Mouse (Mus musculus) 3134 (cell line): ENCODE data around the gene Gm39566.

Source experiments
- DNase-seq: peaks from one replicate; pipeline ENCODE4 v3.0.0-alpha.2; 2011; ENCODE audit warnings: low spot score; ENCODE audit not compliant: insufficient read length; ENCODE audit errors: extremely low read depth

The Gm39566 gene

DNA sequence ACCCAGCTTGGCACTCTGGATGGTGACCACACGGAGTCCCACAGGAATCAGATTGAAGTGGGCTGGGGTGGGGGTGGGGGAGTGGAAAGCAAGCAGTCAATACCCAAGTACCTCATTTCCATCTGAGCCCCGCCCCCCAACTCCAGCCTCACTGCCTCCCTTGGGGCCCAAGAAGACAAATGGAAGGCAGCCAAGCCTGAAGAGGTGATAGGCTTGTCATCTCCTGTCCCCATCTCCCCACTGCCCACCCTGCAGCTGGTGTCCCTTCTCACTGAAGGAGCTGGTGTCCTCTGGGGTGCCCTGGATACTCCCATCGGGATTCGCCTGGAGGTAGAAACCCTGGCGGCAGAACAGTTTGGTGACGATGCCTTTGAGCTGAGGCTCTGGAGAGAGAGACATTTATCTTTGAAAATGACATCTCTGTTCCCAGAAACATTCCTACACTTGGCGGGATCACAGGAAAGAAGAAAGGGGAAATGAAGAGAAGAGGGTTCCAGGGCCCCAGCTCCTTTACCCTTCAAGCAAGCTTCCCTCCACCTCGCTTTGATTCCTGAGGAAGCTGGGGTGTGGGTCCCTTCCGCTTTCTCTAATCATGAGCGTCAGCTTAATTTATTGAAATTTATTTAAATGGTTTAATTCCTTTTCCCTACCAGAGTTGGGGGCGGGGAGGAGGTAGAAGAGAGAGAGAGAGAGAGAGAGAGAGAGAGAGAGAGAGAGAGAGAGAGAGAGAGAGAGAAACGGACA is 15.5 kb downstream of the Gm39566 start:
- no peak for DNase-seq

DNA sequence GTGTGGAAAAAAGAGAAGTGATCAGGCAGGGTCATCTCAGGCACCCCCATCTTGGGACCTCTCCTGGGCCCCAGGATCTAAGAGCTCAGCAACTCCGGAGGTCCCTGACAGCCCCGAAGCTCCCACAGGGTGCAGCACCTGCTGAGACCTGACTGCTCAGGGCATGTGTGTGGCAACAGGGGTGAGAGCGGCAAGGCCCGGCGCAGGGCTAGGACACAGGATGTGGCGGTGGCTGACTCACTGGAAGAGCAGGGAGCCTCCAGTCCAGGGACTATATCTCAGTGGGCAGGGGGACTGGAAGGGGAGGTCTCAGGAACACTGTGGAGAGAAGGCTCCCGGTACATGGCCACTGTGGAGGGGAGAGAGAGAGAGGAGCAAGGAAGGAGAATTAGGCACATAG is 17.2 kb downstream of the Gm39566 start:
- peak; percentile 76 for DNase-seq

DNA sequence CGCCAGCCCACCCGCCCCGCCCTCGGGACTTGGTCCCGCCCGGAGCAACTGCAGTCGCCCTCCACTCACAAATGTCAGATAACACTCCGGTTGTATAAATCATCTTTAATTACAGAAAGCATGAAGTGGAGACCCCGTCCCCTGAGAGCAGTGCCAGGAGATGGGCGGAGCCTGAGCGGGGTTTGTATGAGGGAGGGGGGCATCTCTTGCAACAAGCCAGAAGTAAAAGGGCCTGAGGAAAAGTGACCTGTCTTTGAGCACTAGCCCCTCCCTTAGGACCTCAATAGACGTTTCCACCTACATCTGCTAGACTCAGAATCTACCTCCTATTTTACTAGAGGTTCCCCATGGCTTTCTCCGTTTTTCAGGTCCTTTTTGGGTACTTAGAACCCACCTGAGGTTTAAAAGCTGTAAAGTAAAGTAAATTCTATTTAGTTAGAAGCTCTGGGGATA is 19.1 kb downstream of the Gm39566 start:
- DNase-seq, result no peak

DNA sequence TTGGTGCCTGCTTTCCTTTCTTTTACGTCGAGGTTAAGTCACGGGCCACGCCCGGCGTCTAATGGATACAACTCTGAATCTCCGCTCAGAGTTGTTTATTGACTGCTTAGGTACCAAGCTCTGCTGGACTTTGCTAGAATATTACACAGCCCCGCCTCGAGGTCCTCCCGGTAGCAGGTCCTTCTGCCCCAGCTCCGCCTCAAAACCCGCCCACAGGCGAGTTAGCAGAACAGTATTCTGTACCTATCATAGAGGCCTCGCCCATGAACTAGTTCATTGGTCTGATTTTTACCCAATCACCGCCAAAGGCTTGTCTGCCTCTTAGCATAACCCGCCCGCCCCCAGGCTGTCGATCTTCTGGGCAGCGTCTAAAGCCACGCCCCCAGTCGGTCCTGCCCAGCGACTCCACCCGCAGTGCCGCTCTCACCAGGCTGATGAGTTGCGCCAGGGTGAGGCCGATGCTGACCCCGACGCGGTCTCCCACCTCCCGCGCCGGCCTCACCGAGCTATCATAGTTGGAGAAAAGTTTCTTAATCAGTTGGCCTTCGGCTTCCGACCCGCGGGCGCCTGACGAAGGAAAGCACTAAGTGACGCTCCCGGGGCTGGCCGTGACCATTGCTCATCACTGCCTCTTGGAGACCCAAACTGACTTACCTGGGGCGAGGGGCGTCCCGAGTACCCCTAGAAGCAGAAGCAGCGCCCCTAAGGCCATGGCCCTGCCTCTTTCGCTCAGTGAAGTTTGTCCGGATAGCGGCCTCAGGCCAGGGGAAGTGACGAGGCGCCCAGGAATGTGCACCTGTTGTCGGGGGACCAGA is 19.7 kb downstream of the Gm39566 start, which contains the start of gene Chrnb1:
TSS of gene Chrnb1 (minus strand) at position 776 of the 815 bp plus-strand sequence.
- DNase-seq, result peak; percentile 94

DNA sequence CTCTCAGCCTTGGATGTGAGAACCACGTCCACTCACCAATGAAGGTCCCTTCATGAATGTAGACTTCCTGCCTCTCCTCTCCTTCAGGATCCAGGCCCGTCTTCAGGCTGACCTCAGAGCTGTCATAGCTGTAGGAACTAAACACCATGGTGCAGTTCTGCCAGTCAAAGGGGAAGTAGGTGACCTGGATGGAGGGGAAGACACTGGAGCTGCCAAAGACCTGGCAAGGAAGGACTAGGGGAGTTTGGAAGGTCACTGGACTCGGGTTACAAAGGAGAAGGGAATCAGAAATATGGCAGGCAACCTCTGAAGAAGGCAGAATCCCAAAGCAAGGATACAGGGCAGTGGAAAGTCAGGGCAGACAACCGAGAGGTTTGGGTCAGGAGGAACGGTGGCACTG is 21.7 kb downstream of the Gm39566 start:
- DNase-seq, result no peak

DNA sequence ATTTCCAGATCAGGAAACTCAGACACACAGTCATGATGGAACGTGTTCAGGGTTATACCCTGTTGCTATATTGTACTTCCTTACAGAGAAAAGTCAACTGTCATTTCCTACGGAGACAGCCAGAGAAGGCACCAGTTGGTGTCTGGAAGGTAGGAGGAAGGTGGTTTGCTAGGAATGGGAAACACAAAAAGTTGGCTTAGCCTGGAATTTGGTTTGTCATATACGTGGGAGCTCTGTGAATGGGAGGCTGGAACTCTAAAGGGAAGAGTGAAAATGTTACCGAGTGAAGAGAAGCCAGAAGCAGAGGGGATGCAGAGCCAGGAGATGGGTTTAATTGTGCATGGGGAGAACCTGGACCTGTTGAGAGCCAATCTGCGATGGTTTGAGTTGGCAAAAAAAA is 23.7 kb downstream of the Gm39566 start:
- no peak for DNase-seq

DNA sequence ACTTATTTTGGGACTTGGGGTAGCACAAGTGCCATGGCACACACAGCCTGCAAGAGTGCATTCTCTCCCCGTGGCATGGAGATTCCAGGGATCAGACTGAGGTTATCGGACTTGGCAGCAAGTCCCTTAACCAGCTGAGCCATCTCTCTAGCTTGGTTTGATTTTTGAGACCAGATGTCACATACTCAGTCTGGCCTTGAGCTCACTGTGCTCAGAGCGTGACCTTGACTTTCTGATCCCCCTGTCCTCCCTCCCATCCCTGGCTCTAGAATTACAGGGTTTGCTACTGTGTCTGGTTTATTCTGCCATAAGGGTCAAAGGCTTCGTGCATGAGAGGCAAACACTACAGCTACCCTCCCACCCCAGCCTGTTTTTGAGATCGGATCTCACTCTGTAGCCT is 25.7 kb downstream of the Gm39566 start:
- no peak for DNase-seq

DNA sequence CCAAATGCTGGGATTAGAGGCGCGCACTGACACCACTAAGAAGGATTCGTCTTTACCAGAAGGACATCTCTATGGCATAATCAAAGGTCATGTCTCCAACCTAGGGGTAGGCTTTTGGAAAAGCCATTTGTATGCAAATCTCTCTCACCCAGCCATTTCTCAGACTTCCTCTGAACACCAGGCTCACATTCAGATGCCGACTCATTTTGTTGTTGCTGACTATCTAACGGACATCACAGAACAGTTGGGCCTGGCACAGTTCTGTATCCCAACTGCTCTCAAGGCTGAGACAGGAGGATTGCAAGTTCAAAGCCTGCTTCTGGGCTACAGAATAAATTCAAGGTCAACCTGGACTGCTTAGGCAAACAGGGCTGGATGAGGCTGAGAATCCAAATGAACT is 27.8 kb downstream of the Gm39566 start:
- no peak for DNase-seq

DNA sequence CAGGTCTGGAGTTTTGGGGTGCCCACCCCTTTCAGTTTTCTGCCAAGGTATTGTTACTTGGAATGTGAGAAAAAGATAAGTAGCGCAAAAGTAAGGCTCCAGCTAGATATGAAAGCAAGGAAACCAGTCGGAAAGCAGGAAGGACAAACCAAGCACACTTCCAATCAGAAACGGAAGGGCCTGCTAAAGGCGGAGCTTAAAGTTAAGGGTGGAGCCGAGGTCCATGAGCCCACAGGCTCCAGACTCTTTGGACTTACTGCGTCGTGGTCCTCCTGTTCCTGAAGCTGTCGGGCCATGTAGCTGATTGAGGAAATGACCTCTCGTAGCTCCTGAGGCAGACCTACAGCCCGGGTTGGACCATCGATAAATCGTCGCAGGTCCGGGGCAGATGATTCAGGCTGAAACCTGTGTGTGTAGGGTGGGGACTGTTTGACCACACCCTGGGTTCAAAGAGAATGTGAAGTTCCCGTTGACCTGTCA is 30.3 kb downstream of the Gm39566 start:
- no peak for DNase-seq

DNA sequence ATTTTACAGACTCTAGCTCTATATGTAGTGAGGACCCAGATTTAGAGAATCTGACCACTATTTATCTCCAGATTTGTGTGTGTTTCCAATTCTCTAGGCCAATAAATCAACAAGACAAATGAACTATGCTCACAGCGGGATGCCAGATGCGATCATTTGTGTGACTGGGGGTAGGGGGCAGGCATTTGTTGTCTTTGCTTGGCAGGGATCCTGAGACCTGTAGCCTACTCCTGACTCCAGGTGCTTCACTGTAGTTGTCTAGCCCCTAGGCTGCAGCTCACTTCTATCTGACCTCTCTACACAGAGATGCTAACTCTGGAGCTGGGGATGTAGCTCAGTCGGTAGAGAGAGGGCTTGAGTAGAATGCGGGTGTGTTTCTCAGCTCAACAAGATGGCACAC is 33.3 kb downstream of the Gm39566 start:
- no peak for DNase-seq

DNA sequence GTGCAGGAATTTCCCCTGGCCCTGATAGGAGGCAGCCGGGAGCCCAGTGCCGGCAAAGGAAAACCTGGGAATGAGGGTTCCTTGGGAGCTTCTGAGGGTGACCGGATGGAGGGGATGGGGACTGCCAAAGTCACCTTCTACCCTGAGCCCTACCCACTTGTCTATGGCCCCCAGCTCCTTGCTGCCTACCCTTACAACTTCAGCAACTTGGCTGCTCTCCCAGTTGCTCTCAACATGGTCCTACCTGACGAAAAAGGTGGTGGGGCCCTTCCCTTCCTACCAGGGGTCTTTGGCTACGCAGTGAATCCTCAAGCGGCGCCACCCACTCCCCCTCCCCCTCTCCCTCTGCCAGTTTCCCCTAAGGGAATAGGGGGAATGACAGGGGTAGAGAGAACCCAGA is 36.1 kb downstream of the Gm39566 start:
- DNase-seq, result no peak

DNA sequence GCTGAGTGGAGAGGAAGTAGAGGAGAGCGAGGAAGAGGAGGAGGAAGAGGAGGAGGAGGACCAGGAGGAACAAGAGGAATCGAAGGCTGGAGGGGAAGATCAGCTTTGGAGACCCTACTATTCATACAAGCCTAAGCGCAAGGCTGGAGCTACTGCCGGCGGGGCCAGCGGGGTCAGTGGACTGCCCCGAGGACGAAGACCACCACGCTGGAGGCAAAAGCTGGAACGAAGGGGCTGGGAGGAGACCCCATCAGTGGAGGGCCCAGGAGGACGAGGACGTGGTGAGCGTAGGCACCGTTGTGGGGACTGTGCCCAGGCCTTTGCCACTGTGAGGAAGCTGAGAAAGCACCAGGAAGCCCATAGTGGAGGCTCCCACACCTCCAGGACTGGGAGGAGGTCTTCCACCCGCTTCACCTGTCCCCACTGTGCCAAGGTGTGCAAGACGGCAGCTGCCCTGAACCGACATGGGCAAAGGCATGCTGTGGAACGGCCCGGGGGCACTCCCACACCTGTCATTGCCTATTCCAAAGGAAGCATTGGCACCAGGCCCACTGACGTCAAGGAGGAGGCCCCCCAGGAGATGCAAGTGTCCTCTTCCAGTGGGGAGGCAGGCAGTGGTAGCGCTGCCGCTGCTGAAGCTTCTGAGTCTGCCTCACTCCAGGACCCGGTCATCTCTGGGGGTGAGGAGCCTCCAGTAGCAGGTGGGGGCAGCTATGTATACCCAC is 36.7 kb downstream of the Gm39566 start:
- DNase-seq, result no peak

DNA sequence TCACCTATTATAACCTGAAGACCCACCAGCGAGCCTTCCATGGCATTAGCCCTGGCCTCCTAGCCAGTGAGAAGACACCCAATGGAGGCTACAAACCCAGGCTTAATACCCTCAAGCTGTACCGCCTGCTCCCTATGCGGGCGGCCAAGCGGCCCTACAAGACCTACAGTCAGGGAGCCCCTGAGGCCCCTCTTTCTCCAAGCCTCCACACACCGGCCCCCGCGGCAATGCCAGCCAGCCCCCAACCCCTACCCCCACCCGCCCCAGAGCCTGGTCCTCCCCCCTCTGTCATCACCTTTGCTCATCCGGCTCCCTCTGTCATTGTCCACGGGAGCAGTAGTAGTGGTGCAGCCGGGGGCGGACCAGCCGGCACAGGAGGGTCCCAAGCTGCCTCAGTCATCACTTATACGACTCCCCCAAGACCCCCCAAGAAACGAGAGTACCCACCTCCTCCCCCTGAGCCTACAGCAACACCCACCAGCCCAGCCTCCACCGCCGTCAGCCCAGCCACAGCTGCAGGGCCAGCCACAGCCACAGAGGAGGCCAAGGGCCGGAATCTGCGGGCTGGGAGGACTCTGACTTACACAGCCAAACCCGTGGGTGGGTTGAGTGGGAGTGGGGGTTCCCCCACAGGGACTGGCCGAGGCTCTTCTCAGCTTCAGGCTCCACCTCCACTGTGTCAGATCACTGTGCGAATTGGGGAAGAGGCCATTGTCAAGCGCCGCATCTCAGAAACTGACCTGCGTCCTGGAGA is 37.4 kb downstream of the Gm39566 start:
- DNase-seq, result no peak

DNA sequence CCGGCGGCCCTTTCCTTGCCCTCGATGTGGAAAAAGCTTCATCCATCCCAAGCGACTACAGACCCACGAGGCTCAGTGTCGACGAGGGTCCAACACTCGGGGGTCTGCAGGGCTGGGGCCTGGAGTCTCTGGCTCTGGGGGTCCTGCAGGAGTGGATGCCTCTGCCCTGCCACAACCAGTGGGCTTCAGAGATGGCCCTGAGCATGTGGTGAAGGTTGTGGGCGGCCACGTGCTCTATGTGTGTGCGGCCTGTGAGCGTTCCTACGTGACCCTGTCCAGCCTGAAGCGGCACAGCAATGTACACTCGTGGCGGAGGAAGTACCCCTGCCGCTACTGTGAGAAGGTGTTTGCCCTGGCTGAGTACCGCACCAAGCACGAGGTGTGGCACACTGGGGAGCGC is 38.6 kb downstream of the Gm39566 start:
- no peak for DNase-seq

DNA sequence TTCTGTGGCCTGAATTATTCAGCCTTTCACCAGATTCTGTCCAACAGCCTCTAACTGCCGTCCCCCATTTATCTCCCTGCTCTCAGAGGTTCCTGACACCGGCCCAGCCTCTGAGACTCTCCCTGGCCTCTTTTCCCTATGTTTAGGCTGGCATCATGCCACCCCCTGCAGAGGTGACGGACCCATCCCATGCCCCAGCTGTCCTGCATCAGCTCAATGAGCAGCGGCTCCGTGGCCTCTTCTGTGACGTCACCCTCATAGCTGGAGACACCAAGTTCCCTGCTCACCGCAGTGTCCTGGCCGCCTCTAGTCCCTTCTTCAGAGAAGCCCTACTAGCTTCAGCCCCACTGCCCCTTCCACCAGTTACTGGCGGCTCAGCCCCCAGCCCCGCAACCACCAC is 39.4 kb downstream of the Gm39566 start:
- DNase-seq, result no peak

DNA sequence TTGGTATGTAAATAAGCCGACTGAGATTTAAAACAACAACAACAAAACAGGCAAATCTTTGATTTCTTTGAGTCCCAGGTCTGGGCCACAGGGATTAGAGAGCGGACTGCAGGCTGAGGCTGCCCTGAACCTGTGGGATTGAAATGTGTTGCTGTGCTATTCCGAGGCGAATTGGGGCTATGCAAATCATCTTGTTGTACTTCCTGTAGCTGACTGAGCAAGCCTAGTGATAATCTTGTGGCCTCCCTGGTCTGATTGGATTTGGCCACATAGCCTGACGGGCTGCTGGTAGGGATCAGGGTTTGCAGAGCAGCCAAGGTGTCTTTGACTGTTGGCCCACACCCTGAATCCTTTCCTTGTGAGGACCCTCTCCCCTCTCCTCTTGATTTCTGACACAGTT is 40.1 kb downstream of the Gm39566 start:
- DNase-seq, result no peak

DNA sequence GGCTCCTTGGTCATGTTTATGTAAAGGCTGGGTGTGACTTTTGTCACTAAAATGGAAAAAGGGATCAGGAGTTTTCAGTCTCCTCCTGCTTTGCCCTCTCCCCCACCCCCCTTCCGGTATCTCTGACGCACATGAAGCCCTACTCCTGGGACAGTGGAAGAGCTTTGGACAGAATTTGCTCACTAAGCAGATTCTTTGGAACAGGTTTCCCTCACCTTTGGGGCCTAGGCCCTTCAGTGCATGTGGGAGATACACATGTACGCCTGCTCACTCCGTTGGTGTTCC is 47.5 kb downstream of the Gm39566 start:
- DNase-seq, result no peak

DNA sequence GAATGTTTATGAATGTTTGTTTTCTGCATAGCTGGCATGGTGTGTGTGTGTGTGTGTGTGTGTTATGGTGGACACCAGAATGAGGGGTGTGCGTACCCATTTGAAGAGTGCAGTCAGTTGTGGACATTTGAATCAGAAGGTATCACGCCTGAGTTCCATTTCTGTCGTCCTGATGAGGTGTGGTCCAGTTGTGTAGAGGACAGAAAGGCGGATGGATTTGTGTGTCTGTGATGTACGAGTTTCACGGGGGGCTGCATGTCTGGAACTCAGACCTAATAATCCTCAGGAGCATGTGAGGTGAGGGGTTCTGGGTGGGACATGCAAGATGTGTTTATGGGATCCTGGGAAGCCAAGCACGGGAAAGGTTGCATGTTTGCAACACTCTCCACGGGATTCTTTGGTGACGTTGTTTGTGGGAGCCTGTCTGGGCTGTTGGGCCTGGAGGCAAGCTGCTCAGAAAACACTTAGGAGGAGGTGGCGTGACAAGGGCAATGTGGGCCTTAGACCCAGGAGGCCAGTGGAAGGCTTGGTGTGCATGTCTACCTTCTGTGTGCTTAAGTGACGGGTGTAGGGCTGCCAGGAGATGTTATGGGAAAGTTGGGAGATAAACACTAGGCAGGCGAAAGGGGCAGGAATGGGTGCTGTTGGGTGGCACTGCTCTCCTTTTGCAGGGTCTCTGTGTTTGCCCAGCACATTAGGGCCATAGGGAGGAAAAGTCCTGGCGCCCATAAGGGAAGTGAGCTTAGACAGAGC is 48.0 kb downstream of the Gm39566 start:
- no peak for DNase-seq

DNA sequence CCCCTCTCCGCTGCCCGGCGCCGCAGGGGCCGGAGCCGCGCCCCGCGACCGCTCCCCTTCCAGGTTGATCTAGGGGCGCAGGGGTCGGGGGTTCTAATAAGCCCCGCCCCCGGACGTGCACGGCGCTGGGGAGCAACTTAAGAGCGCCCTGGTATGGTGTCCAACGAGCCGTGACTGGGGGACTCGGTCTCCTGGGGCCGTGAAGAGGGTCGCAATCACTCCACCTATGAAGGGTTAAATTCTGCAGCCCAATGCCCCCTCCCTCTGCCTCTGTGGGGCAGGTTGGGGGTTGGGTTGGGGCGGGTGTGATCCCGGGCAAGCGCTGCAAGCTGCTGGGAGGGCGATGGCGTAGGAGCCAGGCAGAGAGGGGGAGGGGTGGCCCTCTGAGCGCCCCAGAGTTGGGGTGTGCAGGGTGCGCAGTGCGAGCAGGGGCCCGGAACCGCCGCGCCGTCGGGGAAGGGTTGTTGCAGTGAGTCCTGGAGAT is 48.9 kb downstream of the Gm39566 start:
- DNase-seq, result peak; percentile 78
